Mouse (Mus musculus): Measurements from ENCODE around the gene Slc24a3. TPM values are rescaled to one million over a fixed set of nuclear protein-coding genes. Genes with fewer than 3 reads are reported as not detected.

Slc24a3 gene
- total RNA-seq, 2 experiments from 2014 or later, result 3.5 to 4.0 TPM

DNA sequence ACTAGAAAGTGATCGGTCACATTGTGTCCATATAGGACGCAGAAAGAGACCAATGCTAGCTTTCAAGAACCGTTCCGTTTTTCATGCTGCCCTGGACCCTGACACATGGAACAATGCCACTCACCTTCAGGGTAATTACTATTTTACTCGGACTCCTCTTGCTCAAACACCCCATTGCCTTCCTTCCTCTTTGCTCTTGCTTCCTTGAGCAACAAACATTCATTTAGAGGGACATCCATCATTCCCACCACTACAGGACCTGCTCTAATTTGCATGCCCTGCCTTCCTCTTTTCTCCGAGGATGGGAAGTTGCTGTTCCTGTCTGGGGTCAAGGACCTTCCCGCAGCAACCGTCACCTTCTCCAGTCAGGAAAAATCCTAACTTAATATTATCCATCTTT is 517.3 kb downstream of the Slc24a3 start:
- no peak for DNase-seq
- intact Hi-C loops (cut with DNase I; ENCODE audit: low total_unique reads), result no loop called here

DNA sequence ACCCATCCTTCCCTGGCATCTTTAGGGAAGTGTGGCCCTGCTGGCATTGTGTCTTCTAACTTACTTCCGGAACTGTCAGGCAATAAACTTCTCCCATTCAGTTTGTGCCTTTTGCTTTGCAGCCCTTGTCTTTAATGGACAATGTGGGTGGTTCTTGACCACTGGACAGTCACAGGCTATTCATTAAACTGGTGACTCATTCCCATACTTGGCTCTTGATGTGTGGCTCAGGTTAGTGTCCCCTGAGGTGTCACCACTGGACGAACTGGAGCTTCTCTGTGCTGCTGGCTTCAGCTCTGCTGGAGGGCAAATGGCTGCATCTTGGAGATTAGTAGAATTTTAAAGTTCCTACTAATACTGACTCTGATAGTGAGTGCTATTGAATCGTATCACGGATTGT is 518.5 kb downstream of the Slc24a3 start:
- intact Hi-C loops (cut with DNase I; ENCODE audit: low total_unique reads), result no loop called here

DNA sequence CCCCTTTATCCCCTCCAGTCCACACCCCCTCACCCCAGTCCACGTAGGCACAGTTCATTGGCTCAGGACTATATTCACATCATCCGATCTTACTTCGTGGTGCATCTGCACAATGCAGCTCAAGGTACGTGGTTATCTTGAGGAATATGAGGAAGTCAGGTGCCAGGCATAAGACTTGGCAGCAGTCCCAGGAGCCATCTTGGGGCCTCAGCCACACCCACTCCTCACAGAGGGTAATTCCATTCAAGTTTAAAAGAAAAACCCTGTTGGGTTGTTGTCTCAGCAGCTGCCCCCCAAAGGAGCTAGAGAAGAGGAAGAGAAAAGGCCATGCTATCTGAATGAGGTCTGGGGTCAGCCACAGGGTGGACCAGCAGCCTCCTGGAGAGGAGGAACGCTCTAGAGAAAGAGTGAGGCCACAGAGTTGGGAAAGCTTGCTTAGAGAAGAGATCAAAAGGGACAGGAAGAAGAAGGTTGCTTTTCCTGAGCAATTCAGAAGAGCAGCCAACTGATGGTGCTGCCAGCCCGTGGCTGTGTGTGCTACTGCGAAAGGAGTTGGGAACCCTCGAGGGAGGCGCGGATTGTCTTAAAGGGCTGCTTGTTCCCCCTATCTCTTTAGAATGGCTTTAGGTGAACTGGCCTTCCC is 523.9 kb downstream of the Slc24a3 start:
- intact Hi-C loops (cut with DNase I; ENCODE audit: low total_unique reads), result loop anchor here (10.0 kb wide), 1 partner anchor 193 kb away; no protein-coding TSS in a partner anchor
- no peak for DNase-seq

More for the DNA sequence above, 518.5 kb downstream of the Slc24a3 start:
- DNase-seq, result no peak
